Mouse (Mus musculus) gonadal fat pad, adult 2 months (tissue): ENCODE measurements at regions not wholly inside any gene's neighbourhood (a gene's known extent, or its start where the extent isn't known, plus 50 kb on each side); places are given as distances from the start of the nearest gene placed in this dataset.
A peak's percentile ranks its signal among the peaks of the same experiment; 100 is the strongest.

ENCODE experiments used
- DNase-seq: peaks from one replicate; pipeline ENCODE4 v3.0.0-alpha.2; 2012; ENCODE audit warnings: low read depth

DNA sequence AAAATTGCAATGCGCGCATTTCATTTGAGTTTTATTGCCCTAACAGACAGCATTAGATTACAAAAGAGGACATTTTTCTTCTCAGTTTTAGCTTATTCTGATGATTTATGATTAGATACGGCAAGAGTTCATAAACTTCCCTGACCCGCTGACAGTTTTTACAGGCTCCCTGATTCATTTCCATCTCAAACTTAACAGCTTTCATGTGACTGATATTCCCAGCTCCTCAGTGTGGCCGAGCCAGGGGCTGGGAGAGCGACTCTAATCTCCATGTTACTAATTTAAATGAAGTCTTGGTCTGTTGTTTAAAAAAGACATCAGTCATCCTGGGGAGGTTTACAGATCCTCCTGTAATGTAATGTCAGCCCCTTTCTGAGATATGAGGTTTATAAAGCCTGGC, 355.5 kb upstream of the Prox1 start:
- no peak for DNase-seq

DNA sequence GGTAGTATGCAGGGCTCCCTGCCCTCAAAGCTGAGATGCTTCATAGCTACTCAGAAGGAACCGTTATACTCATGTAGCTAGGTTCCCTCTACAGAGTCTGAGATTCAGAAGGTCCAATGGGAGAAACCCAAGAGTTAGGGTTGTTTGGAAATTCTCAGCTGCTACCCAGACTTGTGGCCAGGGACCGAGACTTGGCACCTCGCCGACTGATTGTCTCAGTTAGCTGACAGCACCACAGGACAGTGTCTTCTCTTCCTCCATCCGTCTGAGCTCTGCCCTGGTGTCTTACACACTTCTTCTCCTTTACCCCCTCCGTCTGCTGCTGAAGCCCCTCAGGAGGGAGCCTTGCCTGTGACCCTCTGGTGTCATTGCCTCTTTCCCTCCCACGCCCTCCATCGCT, 329.6 kb upstream of the Prox1 start:
- DNase-seq: no peak

DNA sequence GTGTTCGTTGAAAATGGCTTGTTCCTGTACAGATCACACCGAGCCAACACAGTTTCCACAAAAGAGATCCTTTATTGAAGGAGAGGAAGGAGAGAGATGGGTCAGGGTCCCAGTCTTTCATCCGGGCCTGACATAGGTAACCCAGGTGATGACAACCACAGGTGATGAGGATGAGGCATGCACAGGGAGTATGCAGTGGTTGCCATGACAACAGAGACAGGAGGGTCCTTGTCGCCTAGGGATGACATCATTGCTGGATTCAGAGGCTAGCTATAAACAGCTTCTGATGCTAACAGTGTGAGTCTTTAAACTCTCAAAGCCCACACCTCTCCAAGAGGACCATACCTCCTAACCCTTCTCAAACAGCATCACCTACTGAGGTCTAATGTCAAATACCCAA, 327.0 kb upstream of the Prox1 start:
- DNase-seq: no peak

DNA sequence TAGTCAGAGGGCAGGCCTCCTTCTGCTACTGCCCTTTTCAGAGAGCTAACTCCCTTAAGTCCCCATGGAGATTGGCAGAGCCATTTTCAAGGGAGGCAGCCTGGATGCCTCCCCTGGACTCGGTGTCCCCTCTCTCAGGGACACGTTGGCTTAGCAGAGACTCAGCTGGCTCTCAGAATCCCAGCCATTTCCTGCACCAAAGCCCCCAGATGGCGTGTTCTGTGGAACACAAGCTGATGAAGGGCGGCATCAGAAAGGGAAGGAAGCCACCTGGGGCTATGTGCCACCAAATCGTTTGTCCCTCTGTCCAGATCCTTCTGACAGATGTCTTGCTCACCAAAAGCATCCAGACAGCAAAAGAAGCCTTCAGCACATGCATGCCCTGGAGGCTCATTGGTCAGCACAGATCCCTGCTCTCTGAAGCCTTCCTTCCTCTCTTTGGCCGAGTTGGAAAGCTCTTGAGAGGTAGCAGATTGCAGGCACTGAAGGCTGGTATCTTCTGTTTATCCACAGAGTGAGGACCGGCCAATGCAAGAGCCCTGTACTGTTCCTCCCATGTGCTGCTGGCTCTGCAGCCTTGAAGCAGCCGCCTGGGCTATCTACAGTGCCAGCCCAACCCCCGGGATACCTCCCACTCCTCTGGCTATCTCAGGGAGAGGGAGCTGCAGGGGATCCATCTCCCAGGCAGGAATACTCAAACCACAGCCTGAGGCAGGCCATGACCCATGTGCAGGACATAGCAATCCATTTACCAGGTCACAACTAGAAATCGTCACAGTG, 325.4 kb upstream of the Prox1 start:
- DNase-seq: no peak

- DNase-seq: no peak
Measured at GRCm38 (mm10) chr1:190486551-190487104, 316.1 kb upstream of the Prox1 start.

DNA sequence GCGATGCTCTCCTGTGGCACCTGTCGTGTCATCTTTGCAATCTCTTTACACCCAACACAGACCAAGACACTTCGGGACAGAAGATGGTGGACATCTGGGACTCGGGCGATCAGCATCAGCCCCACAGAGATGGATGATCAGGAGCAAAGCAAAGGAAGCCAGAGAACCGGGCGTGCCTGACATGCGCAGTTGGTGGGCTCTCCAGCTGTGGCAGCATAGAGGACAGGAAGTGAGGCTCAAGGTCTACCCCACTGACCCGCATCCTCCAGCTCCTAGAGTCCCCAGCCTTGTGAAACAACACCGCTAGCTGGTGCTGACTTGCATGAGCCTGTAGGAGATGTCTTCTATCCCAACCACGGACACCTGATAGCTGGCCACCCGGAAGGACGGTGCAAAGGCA, 312.9 kb upstream of the Prox1 start:
- no peak for DNase-seq

- no peak for DNase-seq
Measured at GRCm38 (mm10) chr1:190481071-190481470, 310.6 kb upstream of the Prox1 start.

DNA sequence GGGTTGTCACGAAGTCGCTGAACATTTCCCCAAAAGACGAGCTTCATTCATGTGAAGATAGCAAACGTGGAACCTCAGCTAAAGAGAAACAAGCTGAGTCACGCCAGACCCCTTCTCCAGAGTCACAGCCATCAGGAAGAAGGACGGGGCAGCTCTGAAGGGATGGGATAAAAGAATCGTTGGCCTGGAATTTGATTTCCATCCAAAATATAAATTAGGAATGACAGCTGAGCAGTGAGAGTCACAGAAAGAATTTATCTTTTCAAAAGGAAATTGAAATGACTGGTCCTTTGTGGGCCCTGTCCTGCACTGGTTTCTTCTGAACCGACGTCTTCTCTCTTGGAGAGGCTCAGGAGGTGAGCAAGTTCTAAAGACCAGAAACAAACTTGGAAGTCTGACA, 310.1 kb upstream of the Prox1 start:
- DNase-seq: no peak

- no peak for DNase-seq
Measured at GRCm38 (mm10) chr1:190472761-190473160, 302.2 kb upstream of the Prox1 start.

GRCm38 (mm10) chr1:190470336-190470735, 299.8 kb upstream of the Prox1 start:
- no peak for DNase-seq

DNA sequence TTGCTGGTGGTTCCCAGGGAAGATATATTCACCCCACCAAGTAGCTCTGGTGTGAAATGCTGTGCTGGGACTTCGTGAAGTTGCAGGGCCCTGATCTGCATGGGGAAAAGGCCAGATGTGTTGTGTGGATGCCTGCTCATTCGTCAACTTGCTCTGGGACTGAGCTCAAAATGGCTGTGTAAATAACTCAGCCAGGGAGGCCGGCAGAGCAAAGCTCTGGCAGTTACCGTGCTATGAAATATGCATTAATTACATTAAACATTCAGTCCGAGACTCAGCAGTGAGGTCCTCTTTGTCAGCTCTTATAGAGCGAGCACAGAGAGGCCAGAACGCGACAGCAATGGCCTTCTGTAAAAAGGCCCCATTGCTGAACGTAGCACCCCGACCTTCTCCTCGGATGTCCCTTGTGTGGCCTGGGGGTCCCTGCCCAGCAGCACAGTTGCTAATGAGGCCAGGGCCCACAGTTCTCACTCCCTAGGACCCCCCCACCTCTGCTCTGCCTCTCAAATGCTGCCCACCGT, 287.1 kb upstream of the Prox1 start:
- DNase-seq: no peak

- DNase-seq: no peak
Measured at GRCm38 (mm10) chr1:190453549-190453948, 283.0 kb upstream of the Prox1 start.

- DNase-seq: peak; percentile 65
Measured at GRCm38 (mm10) chr1:190452115-190452842, 281.8 kb upstream of the Prox1 start.

GRCm38 (mm10) chr1:190448263-190448662, 277.7 kb upstream of the Prox1 start:
- no peak for DNase-seq

GRCm38 (mm10) chr1:190447253-190447652, 276.7 kb upstream of the Prox1 start:
- DNase-seq: peak; percentile 65

- no peak for DNase-seq
Measured at GRCm38 (mm10) chr1:190446676-190447075, 276.2 kb upstream of the Prox1 start.

DNA sequence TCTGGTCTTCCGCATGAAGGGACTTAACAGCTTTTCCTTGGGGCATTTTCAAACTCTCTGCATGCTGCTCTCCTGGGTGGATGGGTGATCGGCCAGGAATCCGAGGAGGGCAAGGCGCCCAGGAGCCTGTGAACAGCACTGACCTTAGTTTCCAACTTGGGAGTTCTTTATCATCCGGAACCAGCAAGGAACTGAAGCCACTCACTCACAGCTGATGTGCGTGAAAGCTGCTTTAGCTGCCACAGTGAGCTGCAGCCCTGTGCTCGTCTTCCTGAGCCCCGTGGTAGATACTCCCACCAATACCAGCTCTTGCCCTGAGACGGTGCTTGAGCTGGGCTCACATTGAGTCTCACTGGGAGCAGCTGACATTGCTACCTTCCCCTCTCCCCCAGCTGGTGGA, 273.9 kb upstream of the Prox1 start:
- DNase-seq: no peak

DNA sequence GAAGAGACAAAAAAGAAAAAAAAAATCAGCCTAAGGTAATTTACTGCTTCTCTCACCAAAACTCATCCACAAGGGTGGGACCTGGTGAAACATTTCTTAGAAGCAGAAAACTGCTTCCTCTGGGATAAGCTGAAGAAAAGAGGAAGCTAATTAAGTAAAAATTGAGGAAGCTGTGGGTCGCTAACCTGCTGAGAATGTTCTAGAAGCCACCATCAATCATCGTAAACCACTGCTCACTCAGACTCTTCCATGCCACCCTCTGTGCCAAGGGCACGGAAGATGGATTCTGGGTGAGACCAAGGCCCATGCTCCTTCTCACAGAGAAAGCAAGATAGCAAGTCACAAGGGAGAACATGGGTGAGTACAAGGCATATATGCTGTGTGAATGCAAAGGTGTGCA, 272.7 kb upstream of the Prox1 start:
- DNase-seq: no peak

- no peak for DNase-seq
Measured at GRCm38 (mm10) chr1:190442166-190442565, 271.7 kb upstream of the Prox1 start.

- no peak for DNase-seq
Measured at GRCm38 (mm10) chr1:190438789-190439188, 268.3 kb upstream of the Prox1 start.

- no peak for DNase-seq
Measured at GRCm38 (mm10) chr1:190422874-190423273, 252.4 kb upstream of the Prox1 start.

DNA sequence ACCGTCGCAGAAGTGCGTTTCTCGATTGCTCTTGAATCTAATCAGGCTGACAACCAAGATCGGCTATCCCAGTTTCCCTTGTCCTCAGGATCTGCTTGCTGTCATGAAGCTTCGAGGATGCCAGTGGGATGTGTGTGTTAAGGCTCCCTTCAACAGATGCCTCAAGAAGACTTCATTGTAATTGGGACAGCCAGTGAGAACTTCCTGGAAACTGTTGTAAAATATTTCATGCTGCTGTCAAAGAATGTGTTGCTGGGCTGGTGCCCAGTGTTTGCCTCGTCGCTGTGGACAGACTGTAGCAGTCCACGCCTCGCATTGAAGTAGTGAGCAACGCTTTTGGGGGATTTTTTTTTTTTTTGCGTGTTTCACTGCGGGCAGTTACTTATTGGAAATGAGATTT, 249.2 kb upstream of the Prox1 start:
- no peak for DNase-seq

- no peak for DNase-seq
Measured at GRCm38 (mm10) chr1:190417326-190417725, 246.8 kb upstream of the Prox1 start.
